Mouse (Mus musculus) lung, postnatal 10 days (tissue): ENCODE measurements around the gene Man1a2.

Experiments used
- DNase-seq: peaks from one replicate; pipeline ENCODE4 v3.0.0; 2021

The Man1a2 gene

GRCm38 (mm10) chr3:100685087-100685762 is at the start of gene Man1a2:
Man1a2 (minus strand) TSS chr3:100685503.
- peak; percentile 92 for DNase-seq

GRCm38 (mm10) chr3:100734482-100735154 is 49.3 kb upstream of the Man1a2 start:
- DNase-seq: no peak

- no peak for DNase-seq
Measured at GRCm38 (mm10) chr3:100731896-100732295, 46.6 kb upstream of the Man1a2 start.

- DNase-seq: no peak
Measured at GRCm38 (mm10) chr3:100731347-100731746, 46.0 kb upstream of the Man1a2 start.

- no peak for DNase-seq
Measured at GRCm38 (mm10) chr3:100728008-100728712, 42.9 kb upstream of the Man1a2 start.

GRCm38 (mm10) chr3:100725960-100726674 is 40.8 kb upstream of the Man1a2 start:
- DNase-seq: no peak

DNA sequence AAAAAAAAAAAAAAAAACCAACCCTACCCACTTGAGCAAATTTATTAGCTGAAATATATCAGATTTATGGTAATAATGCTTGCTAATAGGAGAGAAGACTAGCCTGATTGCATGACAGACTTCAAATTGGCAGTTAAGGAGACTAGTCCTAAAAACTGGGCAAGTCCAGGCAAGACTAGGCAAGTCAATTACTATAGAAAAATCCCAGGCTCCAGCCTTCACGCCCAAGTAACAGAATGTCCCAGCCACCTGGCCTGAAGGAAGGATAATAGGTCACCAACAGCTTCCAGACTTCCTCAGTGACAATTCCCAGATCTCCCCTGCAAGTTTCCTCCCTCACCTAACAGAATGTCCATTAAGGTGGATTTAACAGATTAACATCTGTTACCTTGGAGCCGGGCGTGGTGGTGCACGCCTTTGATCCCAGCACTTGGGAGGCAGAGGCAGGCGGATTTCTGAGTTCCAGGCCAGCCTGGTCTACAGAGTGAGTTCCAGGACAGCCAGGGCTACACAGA is 35.5 kb upstream of the Man1a2 start:
- no peak for DNase-seq

- no peak for DNase-seq
Measured at GRCm38 (mm10) chr3:100716241-100716640, 30.9 kb upstream of the Man1a2 start.

DNA sequence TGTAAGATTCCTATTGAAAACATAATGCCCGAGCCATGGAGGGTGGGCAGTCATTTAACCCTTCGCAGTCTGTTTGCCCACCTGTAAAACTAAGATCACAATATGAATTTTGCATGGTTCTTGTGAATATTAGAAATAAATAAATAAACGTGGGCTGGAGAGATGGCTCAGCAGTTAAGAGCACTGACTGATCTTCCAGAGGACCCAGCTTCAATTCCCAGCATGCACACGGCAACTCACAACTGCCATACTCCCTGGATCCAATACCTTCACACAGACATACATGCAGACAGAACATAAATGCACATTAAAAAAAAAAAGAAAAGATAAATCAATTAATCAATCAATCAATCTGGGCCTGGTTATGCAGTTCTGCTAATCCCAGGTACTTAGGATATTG is 30.1 kb upstream of the Man1a2 start:
- DNase-seq: no peak

- no peak for DNase-seq
Measured at GRCm38 (mm10) chr3:100713142-100714005, 28.1 kb upstream of the Man1a2 start.

GRCm38 (mm10) chr3:100712140-100712539 is 26.8 kb upstream of the Man1a2 start:
- no peak for DNase-seq

DNA sequence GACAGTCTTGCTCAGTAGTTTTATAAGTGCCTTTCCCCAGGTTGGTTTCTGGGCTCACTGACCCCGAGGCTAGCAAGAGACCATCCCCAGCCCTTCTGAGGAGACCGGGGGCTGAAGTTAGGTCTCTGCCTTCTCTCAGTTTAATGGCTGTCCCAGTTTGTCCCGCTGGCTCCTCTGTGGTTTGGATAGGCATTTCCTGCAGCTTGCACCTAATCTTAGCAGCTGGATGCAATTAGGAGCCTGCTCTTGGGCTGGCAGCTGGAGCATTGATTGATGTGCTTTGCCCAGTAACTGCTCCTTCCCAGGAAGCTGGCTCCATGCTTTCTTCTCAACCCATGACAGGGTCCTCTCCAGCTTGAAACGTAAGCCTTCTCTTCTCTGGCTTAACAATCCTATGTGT is 26.2 kb upstream of the Man1a2 start:
- DNase-seq: no peak

GRCm38 (mm10) chr3:100707117-100707516 is 21.8 kb upstream of the Man1a2 start:
- DNase-seq: peak; percentile 26

DNA sequence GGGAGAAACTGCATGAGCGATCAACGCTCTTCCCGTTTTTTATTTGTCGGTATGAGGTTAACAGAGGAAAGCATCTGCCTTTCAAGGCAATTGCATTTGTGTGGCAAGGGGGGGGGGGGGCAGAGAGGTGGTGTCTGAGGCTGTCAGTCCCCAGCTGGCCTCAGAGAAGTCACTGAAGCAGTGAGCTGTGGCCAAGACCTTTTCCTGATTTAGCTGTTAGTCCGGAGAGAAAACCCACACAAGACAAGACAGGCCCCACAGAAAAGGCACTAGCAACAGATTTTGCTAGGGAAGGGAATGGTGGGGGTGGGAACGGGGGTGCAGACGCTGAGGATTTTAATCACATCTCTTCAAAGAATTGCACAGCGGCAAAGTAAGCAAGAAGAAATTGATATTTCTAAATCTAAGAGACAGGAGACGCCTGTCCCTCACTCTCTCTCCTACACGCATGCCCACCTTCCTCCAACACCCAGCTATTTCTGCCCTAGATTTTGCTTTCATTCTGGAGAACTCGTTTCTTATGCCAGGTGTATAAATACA is 19.9 kb upstream of the Man1a2 start:
- DNase-seq: no peak

DNA sequence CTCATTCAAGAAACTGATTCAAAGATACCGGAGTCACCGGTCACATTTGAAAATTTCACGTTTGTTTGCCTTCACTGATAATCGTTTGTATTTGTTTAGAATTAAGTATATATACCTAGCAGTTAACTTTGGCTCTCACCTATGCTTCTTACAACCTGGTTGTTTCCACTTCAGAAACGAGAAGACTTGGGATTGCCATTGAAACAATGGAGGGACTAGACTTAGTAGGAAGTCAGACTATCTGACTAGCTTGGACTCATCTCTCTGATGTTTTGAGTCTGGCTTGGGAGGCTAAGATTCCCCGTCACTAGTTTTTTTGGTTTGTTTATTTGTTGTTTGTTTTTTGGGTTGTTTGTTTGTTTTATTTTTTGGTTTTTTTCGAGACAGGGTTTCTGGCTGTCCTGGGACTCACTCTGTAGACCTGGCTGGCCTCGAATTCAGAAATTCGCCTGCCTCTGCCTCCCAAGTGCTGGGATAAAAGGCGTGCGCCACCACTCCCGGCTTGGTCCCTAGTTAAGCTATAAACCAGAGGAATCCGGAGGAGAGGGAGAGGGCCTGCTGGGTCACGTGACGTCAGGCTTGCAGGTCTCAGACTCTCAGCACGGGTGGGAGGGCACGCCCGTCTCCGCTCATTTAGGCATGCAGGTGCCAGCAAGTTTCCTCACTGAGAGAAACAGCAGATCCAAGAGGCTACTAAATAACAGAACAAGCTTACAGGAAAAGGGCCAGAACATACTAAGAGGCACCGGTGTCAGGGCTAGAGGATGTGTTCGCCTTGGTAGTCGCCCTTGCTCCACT is 18.7 kb upstream of the Man1a2 start:
- no peak for DNase-seq

- peak; percentile 49 for DNase-seq
Measured at GRCm38 (mm10) chr3:100702875-100703846, 17.9 kb upstream of the Man1a2 start.

DNA sequence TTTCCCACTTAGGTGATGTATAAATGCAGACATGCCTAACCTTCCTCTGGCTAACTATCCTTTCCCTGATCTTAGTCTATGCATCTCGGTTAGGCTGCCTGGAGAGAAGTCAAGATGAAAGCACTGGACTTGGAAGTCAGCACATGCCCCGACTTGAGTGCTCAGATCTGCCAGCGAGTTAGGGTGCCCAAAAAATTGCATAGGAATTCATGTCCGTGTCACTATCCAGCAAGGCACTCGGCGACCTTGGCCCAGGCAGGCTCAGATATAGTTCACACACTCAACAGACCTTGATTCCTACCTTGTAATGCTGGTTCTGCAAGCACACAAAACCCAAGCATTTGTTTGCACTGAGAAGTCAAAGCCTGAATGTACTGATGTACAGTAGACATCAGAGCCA is 3.4 kb upstream of the Man1a2 start:
- DNase-seq: no peak

DNA sequence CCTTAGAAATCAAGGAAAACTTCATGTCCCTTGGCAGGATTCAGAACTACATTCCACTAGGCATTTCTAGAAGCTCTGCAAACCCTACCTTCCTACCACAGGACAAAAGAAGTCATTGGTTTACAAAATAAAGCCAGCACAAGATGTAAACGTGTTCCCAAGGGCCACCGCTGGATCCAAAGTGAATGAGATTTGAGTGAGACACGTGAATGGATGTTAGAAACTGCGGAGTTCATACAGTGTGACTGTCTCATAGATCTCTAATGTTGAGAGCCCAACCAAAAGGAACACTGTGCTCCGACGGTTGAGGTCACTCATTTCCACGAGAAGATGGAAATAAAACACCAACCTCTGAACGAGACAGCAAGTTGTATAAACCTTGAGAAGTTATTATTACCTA is 1.5 kb upstream of the Man1a2 start:
- DNase-seq: no peak

DNA sequence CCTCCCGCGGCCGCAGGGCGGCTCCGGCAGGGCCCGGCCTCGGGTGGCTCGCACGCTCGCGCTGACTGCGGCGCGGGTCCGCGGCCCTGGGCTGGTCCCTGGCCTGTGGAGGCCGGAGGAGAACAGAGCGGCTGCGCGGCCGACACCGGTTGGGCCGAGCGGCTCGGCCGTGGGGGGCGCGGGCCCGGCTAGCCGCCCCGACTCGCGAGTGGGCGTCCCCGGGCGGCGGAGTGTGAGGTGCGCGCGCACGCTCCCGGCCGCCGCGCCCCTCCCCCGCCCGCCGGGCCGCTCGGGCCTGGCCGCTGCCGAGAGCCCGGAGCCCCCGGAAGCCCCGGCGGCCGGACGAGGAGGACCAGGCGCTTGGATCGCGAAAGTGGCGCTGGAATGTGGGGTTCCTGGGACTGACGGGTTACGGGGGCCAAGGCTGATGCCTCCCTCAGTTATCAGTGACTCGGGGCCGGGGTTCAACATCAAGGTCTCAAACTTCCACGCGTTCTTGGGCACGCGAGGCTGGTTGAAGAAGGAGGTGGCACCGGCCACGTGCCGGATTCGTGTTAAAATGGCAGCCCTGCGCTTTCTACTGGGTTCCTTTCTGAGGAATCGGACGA is 564 bp upstream of the Man1a2 start:
- DNase-seq: peak; percentile 76
